Mouse (Mus musculus) skeletal muscle tissue, adult 2 months (tissue): Measurements from ENCODE around the gene Thsd4.

ENCODE experiments used
- DNase-seq: peaks from one replicate; pipeline ENCODE4 v3.0.0-alpha.2; 2012; ENCODE audit warnings: low read depth, low spot score

The Thsd4 gene

DNA sequence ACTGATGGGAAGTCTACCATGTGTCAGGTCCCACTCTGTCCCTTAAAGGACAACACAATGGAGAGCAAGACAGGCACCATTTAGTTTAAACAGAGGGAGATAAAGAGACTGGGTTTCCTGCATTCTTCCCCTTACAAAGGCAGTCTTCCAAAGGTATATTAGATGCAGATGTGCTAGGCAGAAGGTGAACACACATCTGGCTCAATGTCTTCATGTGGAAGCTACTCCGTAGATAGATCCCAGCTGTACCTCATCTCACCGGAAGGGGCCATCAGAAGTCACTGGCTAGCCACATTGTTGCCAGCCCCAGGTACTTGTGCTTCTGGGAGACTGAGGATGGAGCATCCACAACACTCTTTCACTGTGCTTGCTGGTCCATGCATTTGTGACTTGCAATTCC lies 301.4 kb downstream of the Thsd4 start:
- no peak for DNase-seq

DNA sequence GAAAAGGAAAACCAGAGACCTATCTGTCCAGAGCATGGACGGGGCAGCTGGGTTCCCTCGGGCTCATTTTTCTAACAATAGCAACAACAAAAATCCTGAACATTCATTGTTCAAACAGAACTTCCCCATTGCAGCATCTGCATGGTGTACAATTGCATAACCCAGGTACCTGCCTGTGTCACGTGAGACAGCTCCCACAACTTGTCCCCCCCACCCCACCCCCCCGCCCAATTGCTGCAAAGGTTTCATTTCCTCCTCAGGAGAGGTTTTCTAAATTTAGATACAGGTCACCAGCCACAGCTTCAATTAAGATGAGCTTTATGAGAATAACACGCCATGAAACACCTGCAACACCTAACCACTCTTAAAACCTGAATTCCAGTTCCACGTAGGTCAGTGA lies 303.4 kb downstream of the Thsd4 start:
- DNase-seq, result no peak

DNA sequence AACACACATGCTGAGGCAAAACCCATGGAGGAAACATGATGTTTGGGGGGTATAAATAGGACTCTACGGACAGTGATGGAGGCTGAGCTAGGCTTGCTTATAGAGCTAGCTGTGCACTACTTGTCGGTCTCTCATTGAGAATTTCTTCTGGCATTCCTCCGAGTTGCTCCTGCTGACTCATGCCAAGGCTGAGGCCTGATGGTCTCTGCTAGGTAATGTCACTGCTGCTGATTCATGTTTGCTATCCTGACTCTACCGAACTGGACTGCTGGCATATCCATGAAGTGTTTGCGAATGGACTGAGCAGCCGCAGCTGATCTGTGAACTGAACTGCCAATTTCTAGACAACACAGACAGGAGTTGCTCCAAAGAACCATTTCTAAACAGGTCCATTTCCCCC lies 305.8 kb downstream of the Thsd4 start:
- DNase-seq, result no peak

DNA sequence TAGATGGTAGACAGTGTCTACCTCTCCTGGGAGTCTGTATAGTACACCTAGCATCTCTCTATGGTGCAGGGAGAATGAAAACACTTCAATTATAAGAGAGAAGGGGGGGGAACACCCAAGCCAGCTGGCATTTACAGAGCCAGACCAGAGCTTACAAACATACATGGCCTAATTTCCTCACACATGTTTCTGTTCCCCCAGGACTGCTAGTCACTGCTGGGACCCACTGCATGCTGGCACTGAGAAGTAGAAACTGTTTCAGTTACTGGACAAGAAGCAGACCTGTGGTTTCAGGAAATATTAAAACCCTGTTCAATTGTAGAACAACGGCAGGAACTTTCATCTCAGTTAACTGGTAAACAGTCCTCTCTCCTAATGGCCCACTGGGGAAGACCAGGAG lies 308.7 kb downstream of the Thsd4 start:
- no peak for DNase-seq

DNA sequence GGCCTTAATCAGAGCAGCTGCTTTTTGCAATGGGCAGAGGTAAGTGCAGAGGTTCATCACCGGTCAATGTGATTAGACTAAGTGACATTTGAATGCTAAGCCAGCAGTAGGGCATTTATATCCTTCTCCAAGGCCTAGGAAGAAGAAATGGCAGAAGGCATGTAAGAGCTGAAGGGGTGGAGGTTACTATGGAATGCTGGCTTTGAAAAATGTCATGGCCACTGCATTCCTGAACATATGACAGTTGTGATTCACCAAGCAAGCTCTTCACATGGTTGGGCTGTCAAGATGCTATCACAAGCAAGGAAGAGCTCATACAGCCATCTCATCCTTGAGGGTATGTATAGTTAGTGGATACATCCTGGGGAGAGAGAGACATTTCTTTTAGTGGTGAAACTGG lies 313.0 kb downstream of the Thsd4 start:
- no peak for DNase-seq

DNA sequence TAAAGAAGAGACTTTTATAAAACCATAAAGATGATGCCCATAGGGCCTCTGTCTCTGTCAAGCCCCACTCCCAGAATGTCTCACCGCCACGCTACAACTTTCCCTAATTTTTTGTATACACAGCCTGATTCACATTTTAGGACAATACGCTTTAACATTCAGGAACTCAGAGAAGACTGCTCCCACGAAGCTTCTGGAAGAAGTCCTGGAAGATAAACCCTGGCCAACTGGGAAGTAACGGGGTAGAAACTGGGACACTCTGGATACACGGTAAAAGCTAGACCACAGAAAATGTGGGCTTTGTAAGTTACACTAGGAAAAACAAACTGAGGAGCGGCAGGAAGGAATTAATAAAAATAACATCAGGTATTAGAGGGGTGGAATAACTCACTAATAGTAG lies 318.7 kb downstream of the Thsd4 start:
- DNase-seq, result no peak

DNA sequence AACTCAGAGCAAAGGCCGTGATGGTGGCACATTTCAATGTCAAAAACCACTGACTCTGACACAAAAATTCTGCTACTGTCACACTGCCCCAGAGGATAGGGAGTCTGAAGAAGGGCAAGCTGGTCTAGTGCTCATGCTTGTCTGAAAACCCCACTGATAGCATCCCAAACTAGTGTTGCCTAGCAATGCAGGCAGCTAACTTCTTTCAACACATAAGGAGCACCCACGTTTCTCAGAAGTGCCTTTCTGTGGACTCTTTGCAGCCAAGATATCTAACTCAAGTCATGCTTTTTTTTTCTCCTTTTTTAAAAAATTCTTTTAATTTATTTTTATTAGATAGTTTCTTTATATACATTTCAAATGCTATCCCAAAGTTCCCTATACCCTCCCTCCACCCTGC lies 321.4 kb downstream of the Thsd4 start:
- DNase-seq, result no peak

DNA sequence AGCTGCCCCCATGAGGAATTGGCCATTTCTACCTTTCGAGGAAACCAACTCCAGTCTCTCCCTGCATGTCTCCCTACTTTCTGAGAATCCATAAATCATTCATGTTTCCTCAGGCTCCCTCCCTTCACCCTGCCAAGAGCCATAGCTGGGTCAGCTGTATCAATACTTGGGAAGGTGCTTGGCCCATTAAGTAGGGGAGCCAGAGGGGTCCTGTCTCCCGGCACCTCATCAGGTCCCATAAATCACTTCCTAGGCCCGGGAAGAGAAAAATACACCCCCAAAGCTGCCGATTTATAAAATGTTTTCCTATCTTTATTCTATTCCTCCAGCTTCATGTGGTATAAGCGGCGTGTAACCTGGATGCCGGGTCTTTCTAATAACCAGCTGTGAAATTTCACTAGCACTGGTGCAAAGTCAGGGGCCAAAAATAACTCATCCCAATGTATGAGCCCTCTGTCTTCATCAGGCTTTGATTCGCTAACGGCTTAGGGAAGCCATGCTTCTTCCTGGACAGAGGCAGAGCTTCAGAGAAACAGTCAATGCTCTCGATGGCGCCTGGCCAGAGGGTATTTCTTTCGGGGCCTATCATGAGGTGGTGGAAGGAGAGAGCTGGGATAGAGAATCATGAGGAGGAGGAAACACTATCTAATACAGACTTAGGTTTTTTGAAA lies 323.2 kb downstream of the Thsd4 start:
- DNase-seq, result no peak

DNA sequence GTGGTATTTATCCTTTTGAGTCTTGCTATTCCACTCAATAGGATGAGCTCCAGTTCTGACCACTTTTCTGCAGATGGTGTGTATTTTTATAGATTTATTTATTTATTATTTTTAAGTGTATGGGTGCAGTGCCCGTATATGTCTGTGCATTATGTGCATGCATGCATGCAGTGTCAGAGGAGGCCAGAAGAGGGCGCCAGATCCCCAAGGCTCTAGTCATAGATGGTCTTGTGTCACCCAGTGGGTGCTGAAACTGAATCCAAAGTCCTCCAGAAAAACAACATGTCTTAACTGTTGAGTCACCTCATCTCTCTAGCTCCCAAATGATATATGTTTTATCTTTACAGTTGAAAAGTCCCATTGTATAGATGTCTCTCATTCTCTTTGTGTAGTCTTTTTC lies 326.3 kb downstream of the Thsd4 start:
- DNase-seq, result no peak

DNA sequence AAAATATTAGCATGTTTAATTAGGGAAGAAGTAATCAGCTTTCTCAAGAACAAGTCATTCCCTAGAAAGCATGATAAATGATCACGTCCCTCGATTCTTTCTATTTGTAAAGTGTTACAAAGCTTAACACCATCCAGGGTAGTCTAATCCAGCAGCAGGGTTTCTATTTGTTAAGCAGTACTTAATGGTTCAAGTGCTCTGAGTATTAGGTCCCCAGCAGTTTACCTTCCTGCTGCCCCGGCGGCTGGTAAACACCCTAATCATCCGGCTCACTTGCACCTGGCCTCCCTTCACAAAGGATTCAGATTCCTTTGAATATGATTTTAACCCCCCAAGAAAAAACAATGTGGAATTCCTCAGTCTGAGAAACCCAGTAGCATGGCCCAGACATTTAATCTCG lies 326.9 kb downstream of the Thsd4 start:
- no peak for DNase-seq

DNA sequence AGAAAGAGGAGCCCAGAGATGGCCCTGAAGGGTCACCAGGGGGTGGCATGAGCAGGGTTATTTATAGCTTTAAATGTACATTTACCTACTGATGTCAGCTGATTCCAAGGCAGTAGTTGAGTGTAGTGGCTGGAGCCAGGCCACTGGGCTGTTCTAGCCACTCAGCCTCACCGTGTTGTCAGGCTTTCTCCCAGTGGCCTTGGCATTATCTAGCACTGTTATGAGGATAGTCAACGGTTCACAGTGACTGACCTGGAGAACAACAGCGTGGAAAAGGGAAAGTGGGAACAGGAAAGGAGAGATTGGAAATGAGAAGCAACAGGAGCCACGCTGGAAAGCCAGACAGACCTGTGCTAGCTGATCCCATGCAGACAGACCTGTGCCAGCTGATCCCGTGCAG lies 329.5 kb downstream of the Thsd4 start:
- DNase-seq, result no peak

DNA sequence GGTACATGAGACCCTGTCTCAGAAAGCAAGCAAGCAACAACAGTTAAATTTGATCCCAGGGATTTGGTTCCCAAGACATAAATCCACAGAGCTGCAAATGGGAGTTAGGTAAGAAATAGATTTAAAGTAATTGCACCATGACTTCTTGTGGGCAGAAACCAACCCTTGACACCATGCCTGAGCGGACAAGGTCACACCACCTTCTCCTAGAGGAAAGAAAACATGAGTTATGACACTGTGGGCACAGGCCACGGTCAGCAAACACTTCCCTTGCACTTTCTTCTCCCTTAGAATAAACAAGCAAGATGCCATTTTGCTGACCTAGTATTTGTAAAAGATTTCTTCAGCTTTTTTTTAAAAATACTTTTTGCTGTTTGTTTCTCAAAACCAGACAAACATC lies 334.4 kb downstream of the Thsd4 start:
- no peak for DNase-seq

DNA sequence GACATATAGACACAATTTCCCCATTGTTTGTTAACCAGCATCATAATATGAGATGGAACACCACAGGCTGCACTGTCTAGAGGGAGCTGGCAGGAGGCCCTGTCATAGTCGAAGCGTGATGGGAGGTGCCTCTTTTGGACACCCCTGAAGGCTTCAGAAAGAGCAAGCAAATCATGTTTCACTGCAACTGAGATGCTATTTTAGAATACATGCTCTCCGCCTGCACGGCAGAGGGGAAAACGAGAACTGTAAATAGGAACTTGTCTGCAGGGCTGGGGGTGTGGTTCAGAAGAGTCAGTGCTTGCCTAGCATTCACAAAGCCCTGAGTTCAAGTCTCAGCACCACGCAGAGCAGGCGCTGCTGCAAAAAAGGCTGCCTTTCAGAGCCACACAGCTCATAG lies 334.9 kb downstream of the Thsd4 start:
- peak; percentile 25 for DNase-seq

DNA sequence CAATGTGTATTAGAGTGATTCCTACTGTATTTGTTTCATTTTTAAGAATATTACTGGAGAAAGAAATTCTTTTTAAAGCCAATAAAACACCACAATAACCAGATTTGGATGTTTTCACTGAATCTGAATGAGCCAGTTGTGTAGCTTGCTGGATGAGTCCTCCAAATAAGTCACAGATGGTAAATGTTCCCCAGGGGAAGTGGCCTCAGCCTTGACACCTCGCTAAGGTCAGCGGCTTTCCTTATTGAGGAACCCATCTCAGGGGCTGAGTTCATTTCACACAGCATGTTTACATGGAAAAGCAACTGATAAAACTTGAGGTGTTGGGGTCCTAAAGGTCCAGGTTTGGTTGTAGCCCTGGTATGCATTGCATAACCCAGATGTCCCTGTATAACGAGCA lies 337.8 kb downstream of the Thsd4 start:
- DNase-seq, result no peak

DNA sequence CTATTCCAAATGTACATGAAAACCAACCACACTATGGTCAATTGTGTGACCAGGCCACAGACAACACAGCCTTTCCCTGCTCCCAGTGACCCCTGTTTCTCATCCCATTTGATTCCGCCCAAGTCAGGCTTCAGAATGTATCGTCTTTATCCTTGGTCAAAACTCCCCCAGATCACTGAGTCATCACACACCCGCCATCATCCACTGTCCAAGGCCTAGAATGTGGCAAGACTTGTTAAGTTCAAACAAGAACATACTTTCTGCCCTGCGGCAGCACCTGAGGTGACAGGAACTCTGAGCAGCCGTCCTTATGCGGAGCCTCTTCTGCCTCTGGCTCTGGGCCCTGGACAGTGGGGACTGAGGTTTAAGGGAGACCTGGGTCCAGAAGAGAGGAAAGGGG lies 339.5 kb downstream of the Thsd4 start:
- no peak for DNase-seq

DNA sequence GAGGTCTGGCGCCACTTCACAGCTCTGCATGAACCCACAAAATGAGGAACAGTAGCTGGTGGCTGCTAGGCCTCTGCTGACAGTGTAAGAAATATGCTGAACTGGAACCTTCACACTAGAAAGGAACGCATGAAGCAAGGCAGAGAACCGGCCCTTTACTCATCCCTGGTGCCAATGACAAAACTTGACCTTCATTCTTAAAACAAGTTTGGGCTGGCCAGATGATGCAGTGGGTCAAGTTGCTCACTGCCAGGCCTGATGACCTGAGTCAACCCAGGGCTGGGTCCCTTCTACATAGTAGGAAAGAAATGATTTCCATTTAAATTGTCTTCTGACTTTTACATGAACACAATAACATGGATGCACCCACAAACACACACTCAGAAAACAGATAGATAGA lies 340.9 kb downstream of the Thsd4 start:
- no peak for DNase-seq

DNA sequence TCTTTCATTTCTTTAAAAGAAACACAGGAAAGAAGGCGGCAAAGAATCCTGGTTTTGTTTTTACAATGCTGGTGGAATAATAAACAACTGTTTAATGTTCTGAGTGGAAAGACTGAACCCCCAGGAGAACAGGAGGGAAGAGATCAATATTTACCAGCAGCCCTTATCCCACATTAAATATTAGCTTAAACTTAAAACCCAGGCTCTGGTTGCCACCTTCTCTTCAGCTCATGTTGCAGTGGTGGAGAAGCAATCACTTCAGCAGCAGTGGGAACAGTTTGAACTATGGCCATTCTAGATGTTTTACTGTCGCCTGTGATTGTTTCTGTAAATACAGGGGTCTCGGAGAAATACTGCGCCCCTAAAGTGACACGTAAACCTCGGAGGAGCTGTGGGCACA lies 341.7 kb downstream of the Thsd4 start:
- no peak for DNase-seq

DNA sequence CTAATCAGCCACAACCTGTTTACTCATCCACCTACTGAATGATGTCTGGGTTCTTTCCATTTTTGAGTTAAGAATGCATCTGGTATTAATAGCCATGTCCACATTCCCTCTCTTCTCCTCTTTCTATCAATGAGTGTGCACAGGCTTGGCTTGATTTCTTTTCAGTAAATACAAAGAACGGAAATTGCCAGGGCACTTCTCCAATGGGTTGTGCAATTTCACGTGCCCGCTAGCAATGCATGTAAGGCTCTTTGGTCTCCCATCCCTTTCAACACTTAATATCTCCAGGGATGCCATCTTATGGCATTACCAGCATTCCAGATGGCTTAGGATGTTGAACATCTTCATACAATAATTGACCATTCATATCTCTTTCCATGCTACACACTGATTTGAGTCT lies 345.5 kb downstream of the Thsd4 start:
- DNase-seq, result no peak

DNA sequence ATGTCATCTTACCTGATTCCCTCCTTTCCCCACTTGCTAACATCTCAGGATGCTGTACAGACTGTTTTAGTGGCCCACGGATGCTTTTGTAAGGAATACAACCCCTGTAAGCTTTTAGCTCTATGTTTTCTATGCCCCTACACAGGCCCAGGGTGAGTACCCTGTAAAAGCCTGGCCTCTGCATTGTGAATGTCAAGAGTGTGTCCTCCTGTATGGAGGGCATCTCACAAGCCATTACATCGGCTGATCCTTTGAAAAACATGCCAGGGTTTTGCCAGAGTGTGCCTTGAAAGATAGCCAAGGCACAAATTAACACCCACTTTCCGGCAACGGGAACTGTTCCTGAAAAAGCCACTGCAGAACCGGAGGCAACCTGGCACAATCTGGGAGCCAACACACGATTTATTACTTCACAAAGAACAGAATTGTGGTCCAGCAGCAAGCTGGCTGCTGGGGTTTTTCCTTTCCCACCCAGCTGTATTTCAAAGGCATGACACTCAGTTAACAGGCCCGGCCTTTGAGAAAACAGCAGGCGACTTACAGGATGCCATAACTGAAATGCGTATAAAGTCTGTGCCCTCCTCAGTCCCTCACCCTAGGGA lies 349.3 kb downstream of the Thsd4 start:
- DNase-seq, result peak; percentile 9

DNA sequence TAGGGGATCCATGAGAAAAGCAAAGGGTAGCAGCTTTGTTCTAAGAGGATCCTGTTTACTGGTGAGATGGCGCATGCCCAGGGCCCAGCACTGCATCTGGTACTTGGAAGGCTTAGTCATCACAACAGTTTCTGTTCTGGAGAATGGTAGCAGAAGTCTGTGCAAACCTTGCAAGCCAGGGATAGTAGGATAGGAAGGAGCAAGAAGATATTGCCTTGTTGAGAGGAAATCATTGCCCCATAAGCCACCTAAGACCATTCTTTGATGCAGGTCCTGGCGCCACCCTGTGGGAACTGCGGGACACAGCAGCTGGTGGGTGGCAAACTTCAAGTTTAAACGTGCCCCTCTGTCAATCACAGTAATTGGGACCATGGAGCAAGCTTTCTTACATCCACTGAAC lies 354.9 kb downstream of the Thsd4 start:
- DNase-seq, result no peak

DNA sequence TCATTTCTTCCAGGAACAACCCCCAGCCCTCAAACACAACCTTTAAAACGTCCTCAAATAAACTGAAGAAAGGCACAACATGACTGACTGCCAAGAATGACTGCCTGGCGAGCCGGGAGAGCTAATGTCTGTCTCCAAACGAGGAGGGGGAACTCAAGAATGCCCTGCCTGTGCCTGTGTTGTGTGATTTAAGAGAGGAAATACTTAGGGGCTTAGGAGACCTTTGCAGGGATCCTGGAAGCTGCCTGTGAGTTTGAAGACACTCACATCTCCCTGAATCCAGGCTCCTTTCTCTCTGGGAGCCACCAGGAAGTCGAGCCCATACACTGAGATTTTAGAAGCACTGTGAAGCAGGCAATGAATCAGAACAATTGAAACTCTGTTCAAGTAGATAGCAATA lies 361.0 kb downstream of the Thsd4 start:
- DNase-seq, result no peak

DNA sequence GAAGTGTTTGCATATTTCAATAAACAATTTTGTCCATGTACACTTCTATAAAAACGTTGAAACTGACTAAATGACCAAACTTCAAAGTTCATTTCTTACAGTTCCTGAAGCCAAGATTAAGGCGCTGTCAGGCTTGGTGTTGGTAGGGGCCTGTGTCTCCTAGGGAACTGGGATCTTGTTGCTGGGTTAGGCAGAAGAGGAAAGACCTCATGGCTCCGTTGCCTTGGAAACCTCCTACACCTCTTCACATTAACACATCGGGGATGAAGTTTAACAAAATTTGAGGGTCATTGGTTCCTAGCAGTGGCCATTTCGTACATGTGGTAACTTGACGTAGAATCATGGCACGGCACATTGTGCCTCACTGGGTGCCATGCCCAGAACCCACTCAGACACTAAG lies 361.7 kb downstream of the Thsd4 start:
- no peak for DNase-seq

DNA sequence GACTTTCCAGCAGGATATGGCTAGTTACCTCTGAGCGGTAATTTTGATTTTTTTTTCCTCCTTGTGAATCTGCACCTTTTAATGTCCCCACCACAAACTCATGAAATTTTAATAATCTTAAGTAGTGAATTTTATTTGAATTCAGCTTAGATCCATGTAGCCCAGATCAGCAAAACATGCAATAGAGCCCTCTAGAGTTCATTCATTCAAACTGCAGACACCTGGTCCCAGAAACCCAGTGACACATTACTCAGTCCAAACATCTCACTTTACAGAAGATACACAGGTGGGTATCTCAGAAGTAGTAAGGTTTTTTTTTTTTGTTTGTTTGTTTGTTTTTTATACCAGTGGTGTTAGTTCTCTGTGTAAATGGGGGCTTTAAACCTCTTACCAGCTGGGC lies 368.9 kb downstream of the Thsd4 start:
- no peak for DNase-seq
